Mouse (Mus musculus) adrenal gland, postnatal 25 days (tissue): ENCODE results near the gene Adprhl2. TPM values are rescaled to one million over a fixed set of nuclear protein-coding genes. Genes with fewer than 3 reads are reported as not detected.

ENCODE experiments used
- total RNA-seq: library from RNA; stranded (reverse); gene quantifications from 2 replicates; pipeline ENCODE4 v1.2.3, GENCODE M21; 2021

The Adprhl2 gene
- total RNA-seq, 1 experiment from 2014 or later: 38.9 TPM

Other genes with a start within 250 kb of the Adprhl2 start
- gene Lsm10, start 225.1 kb downstream of the Adprhl2 start, total RNA-seq: 45.4 and 48.0 TPM in 2 replicates
- 41.2 and 43.1 TPM in 2 replicates for gene Stk40, start 217.7 kb downstream of the Adprhl2 start, total RNA-seq
- 23.4 and 33.9 TPM in 2 replicates for gene Eva1b, start 174.0 kb downstream of the Adprhl2 start, total RNA-seq
- 2.8 and 3.2 TPM in 2 replicates for gene Sh3d21, start 158.2 kb downstream of the Adprhl2 start, total RNA-seq
- gene Thrap3, start 118.9 kb downstream of the Adprhl2 start, total RNA-seq: 190 and 232 TPM in 2 replicates
- 55.0 and 68.0 TPM in 2 replicates for gene Map7d1, start 65.4 kb downstream of the Adprhl2 start, total RNA-seq
- gene Trappc3, start 59.4 kb downstream of the Adprhl2 start, total RNA-seq: 88.0 and 93.9 TPM in 2 replicates
- gene Col8a2, start 34.9 kb downstream of the Adprhl2 start, total RNA-seq: 1.7 and 2.4 TPM in 2 replicates
- 2.4 and 2.6 TPM in 2 replicates for gene Tekt2, start 4.0 kb upstream of the Adprhl2 start, total RNA-seq
- gene Ago3, start 107.9 kb upstream of the Adprhl2 start, total RNA-seq: 13.9 and 17.6 TPM in 2 replicates
- 39.4 and 47.1 TPM in 2 replicates for gene Ago1, start 146.9 kb upstream of the Adprhl2 start, total RNA-seq
- 6.4 and 8.8 TPM in 2 replicates for gene Ago4, start 211.8 kb upstream of the Adprhl2 start, total RNA-seq
- gene Clspn, start 235.2 kb upstream of the Adprhl2 start, total RNA-seq: 5.0 and 7.0 TPM in 2 replicates